Mouse (Mus musculus) spleen, postnatal 10 days (tissue): ENCODE results near the gene Olfr890.
"Not testable (repeated sequence)": the region's sequence is repeated elsewhere in the genome, so short reads cannot be mapped to it uniquely, and the experiment has no call there.

Experiments used
- DNase-seq, 2 experiments: peaks; one replicate each; pipeline ENCODE4 v3.0.0; 2021 to 2022; ENCODE audit warnings: low spot score in 2 of 2

Gene Olfr890

GRCm38 (mm10) chr9:38142217-38142616, at the start of gene Olfr890:
Gene Olfr890 (plus strand): TSS chr9:38142517.
- no peak for DNase-seq

- no peak for DNase-seq
These were observed 34.5 kb upstream of the Olfr890 start, which contains the start of gene Olfr888 for GRCm38 (mm10) chr9:38107828-38108227. Gene Olfr888 (plus strand): TSS chr9:38108128.

- DNase-seq, result no peak
These were observed 27.4 kb upstream of the Olfr890 start, which contains the start of gene Olfr889 for GRCm38 (mm10) chr9:38114898-38115297. Gene Olfr889 (plus strand): TSS chr9:38115198.

GRCm38 (mm10) chr9:38168341-38168740, 26.0 kb downstream of the Olfr890 start:
- not testable (repeated sequence) for DNase-seq

- DNase-seq, result no peak
These were observed 38.4 kb downstream of the Olfr890 start, which contains the start of gene Olfr891 for GRCm38 (mm10) chr9:38180721-38181120. Gene Olfr891 (minus strand): TSS chr9:38180821.
